Mouse (Mus musculus) brain, embryonic 14.5 days (tissue): ENCODE data around the gene Timp3.
A peak's percentile ranks its signal among the peaks of the same experiment; 100 is the strongest.

Experiments used
- CTCF ChIP-seq: fragments of 200-500 bp; IDR thresholded peaks from 2 replicates; pipeline ENCODE4 v1.5.1; 2012; ENCODE audit warnings: inconsistent platforms, mild to moderate bottlenecking, moderate library complexity, borderline replicate concordance; ENCODE audit not compliant: insufficient read depth, insufficient read length; ENCODE audit errors: extremely low read depth
- POLR2A ChIP-seq: fragments of 200-500 bp; IDR thresholded peaks from 2 replicates; pipeline ENCODE4 v1.6.1; 2012; ENCODE audit warnings: mild to moderate bottlenecking, inconsistent platforms, borderline replicate concordance; ENCODE audit not compliant: poor library complexity, insufficient read depth, insufficient read length, severe bottlenecking; ENCODE audit errors: extremely low read depth

DNA sequence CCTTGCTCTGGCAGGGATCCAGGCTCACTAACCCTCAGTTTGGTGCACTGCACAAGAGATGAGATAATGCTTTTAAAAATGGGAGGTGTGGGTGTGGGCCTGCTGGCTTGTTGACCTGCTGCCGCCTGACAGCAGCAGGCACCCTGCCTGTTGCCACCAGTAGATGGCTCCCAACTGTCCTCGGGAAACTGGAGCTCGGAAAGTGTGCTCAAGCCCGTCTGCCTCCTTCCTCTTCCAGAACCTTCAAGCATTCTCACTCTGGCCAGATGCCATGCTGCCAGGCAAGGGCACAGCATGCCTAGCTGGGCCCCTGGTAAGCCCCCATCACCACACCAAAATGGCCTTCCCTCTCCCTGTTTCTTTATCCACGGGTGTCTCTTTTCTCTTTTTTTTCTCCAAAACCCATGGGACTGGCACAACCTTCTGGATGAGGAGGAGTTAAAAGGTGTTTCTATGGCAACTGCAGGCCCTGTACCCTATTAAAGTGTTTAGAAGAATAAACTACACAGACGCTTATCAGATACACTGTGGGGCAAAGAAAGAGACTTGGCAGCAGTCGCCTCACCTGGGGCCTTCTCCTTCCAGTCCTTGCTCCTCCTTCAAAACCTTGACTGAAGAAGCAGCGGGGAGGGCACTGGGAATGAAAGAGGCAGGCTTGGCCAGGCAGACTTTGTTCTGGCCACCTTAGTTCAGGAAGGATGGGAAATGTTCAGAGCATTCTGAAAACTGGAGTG, 2.8 kb downstream of the Timp3 start:
- TF ChIP-seq CTCF (peak; percentile 73), POLR2A (no peak)
